ENCODE assay signal across 11 mouse cellular contexts in genomic region chr1:180889172-180889571, GRCm38 (mm10). TPM values are rescaled to one million over a fixed set of nuclear protein-coding genes. Genes with fewer than 3 reads are reported as not detected.
DNase-seq lines count a peak whose midpoint lies in the region; ATAC-seq and TF ChIP-seq lines count a peak whose summit lies in the region.
"Had no signal": no experiment of that assay in that cellular context is flagged by ENCODE, and none has a peak within 500 bp of the region (broad histone marks: within the 10 kb centered on the region; RNA-seq: fewer than 3 reads in every experiment).

No protein-coding gene starts in this region.

- 55% methylated on average over 7 of the region's 7 CpGs for WGBS in heart, embryonic 16.5 days
- 31% methylated on average over 7 of the region's 7 CpGs for WGBS in neural tube, embryonic 12.5 days
- WGBS in neural tube, embryonic 15.5 days, result 42% methylated on average over 7 of the region's 7 CpGs
- WGBS in intestine, embryonic 16.5 days, result 55% methylated on average over 7 of the region's 7 CpGs

- peak overlapping the region; percentile 52 for H3K4me2 ChIP-seq in heart, embryonic 16.5 days (ENCODE audit: low read depth, low read length)
- peak overlapping the region; percentile 45 for H3K4me2 ChIP-seq in neural tube, embryonic 12.5 days (replicated peaks)
- H3K4me2 ChIP-seq in neural tube, embryonic 15.5 days, result no peak overlapping the region
- H3K4me2 ChIP-seq in intestine, embryonic 16.5 days (ENCODE audit: low read depth, low read length), result peak overlapping the region; percentile 41

- intact Hi-C loops in heart, postnatal 14 days (cut with DNase I), result no loop called here

- H3K4me1 ChIP-seq in heart, embryonic 16.5 days (ENCODE audit: control insufficient read depth, insufficient read depth, low read length), result peaks cover 10% of the 10 kb centered on the region
- H3K4me1 ChIP-seq in neural tube, embryonic 12.5 days, result peaks cover 11% of the 10 kb centered on the region
- H3K4me1 ChIP-seq in neural tube, embryonic 15.5 days, result peaks cover 8% of the 10 kb centered on the region
- H3K4me1 ChIP-seq in intestine, embryonic 16.5 days (ENCODE audit: control insufficient read depth, insufficient read depth, low read length), result peaks cover 10% of the 10 kb centered on the region

- no peak for ATAC-seq in heart, embryonic 16.5 days (replicated peaks; ENCODE audit: extremely low read depth, insufficient read depth, low FRiP score)
- ATAC-seq in neural tube, embryonic 12.5 days (ENCODE audit: low FRiP score, low read depth), result 0 out of 2 replicates have a peak, but pooled peaks have one; percentile 15
- ATAC-seq in neural tube, embryonic 15.5 days (ENCODE audit: low FRiP score), result no peak
- ATAC-seq in intestine, embryonic 16.5 days, result peak; percentile 20; the same call in 1 of the 2 replicates
- no peak for ATAC-seq in CD4-positive, CD25-positive, alpha-beta regulatory T cell, adult 4 months

- H3K9ac ChIP-seq in heart, embryonic 16.5 days (ENCODE audit: low read length), result no peak overlapping the region; the same call in 1 of the 2 replicates
- H3K9ac ChIP-seq in neural tube, embryonic 12.5 days, result no peak overlapping the region
- H3K9ac ChIP-seq in neural tube, embryonic 15.5 days (replicated peaks), result no peak overlapping the region
- peak overlapping the region; percentile 55; the same call in 1 of the 2 replicates for H3K9ac ChIP-seq in intestine, embryonic 16.5 days (ENCODE audit: low read depth, low read length)
- H3K9ac ChIP-seq: liver, embryonic 13.5 days had no signal

- H3K4me3 ChIP-seq in heart, embryonic 16.5 days (ENCODE audit: low read length), result no peak overlapping the region
- H3K4me3 ChIP-seq in neural tube, embryonic 12.5 days, result no peak overlapping the region
- no peak overlapping the region for H3K4me3 ChIP-seq in neural tube, embryonic 15.5 days (replicated peaks)
- H3K4me3 ChIP-seq in intestine, embryonic 16.5 days (ENCODE audit: low read length), result 0 out of 2 replicates have a peak overlapping the region, but pooled peaks have one; percentile 18
- no peak overlapping the region for H3K4me3 ChIP-seq in layer of hippocampus, adult 2 months
- H3K4me3 ChIP-seq: liver, embryonic 13.5 days had no signal

- H3K9me3 ChIP-seq in heart, embryonic 16.5 days (replicated peaks; ENCODE audit: control insufficient read depth, low read length), result no peaks in the 10 kb centered on the region
- no peaks in the 10 kb centered on the region for H3K9me3 ChIP-seq in neural tube, embryonic 12.5 days
- no peaks in the 10 kb centered on the region for H3K9me3 ChIP-seq in neural tube, embryonic 15.5 days (replicated peaks)
- H3K9me3 ChIP-seq in intestine, embryonic 16.5 days (ENCODE audit: control insufficient read depth, low read length), result no peaks in the 10 kb centered on the region
- H3K9me3 ChIP-seq: liver, embryonic 13.5 days had no signal

- no peak for TF ChIP-seq CTCF in layer of hippocampus, adult 2 months (conservative IDR thresholded peaks at IDR 0.05)

- no peak overlapping the region; the same call in 1 of the 2 replicates for H3K27ac ChIP-seq in heart, embryonic 16.5 days (ENCODE audit: low read length)
- H3K27ac ChIP-seq in neural tube, embryonic 12.5 days, result no peak overlapping the region
- no peak overlapping the region for H3K27ac ChIP-seq in neural tube, embryonic 15.5 days (replicated peaks)
- H3K27ac ChIP-seq in intestine, embryonic 16.5 days (ENCODE audit: low read length), result peak overlapping the region; percentile 43
- H3K27ac ChIP-seq in layer of hippocampus, adult 2 months, result no peak overlapping the region
- H3K27ac ChIP-seq: liver, embryonic 13.5 days had no signal

- no peaks in the 10 kb centered on the region for H3K36me3 ChIP-seq in heart, embryonic 16.5 days (ENCODE audit: control insufficient read depth, insufficient read depth)
- no peaks in the 10 kb centered on the region for H3K36me3 ChIP-seq in neural tube, embryonic 12.5 days
- no peaks in the 10 kb centered on the region for H3K36me3 ChIP-seq in neural tube, embryonic 15.5 days
- H3K36me3 ChIP-seq in intestine, embryonic 16.5 days (ENCODE audit: control insufficient read depth, insufficient read depth, low read length), result no peaks in the 10 kb centered on the region
- H3K36me3 ChIP-seq: liver, embryonic 13.5 days had no signal

- no peak for DNase-seq in heart, postnatal 14 days
- no peak for DNase-seq in layer of hippocampus, adult 2 months (ENCODE audit: low spot score in 2 of 2)
- DNase-seq: liver, embryonic 13.5 days had no signal

- H3K27me3 ChIP-seq in heart, embryonic 16.5 days (ENCODE audit: control insufficient read depth, insufficient read depth, low read length), result peaks cover 17% of the 10 kb centered on the region
- peaks cover 15% of the 10 kb centered on the region for H3K27me3 ChIP-seq in neural tube, embryonic 12.5 days (replicated peaks)
- H3K27me3 ChIP-seq in neural tube, embryonic 15.5 days (replicated peaks), result peaks cover 15% of the 10 kb centered on the region
- H3K27me3 ChIP-seq in intestine, embryonic 16.5 days (replicated peaks; ENCODE audit: control insufficient read depth, insufficient read depth, low read length), result peaks cover 10% of the 10 kb centered on the region

RNA-seq across cellular contexts. Expression of gene Lefty2, which starts 3.7 kb away (rescaled TPM):
- 0.06 and 0.08 TPM in 2 replicates for polyA plus RNA-seq in heart, embryonic 16.5 days (2015; fragmentation: Nextera tagmentation; extraction: Ambion mirVana)
- total RNA-seq in heart, postnatal 14 days (2021), result under 1 TPM in 1 of 2 experiments, not detected in 1; 0.07 TPM
- not detected in 2 replicates for polyA plus RNA-seq in neural tube, embryonic 12.5 days (2016; fragmentation: Nextera tagmentation; extraction: Ambion mirVana)
- 1.9 and 3.0 TPM in 2 replicates for polyA plus RNA-seq in neural tube, embryonic 15.5 days (2015; fragmentation: Nextera tagmentation; extraction: Ambion mirVana)
- polyA plus RNA-seq in intestine, embryonic 16.5 days (2015; fragmentation: Nextera tagmentation; extraction: Ambion mirVana), result 0.05 TPM in 1 of 2 replicates, not detected in the other
- 1 to 10 TPM; 1.4 to 2.0 TPM for total RNA-seq in layer of hippocampus, adult 2 months (2021)
- not detected for polyA plus RNA-seq in CD4-positive, CD25-positive, alpha-beta regulatory T cell, adult 4 months (2017; shearing (Covaris generic))
- total RNA-seq: gastrocnemius, adult 8-10 months; monocyte, adult 5-6 weeks had no signal
- polyA plus RNA-seq: large intestine, adult 2 months; liver, embryonic 13.5 days had no signal

RNA-seq across cellular contexts. Expression of gene Pycr2, which starts 14.9 kb away (rescaled TPM):
- 55.1 and 60.6 TPM in 2 replicates for polyA plus RNA-seq in heart, embryonic 16.5 days (2015; fragmentation: Nextera tagmentation; extraction: Ambion mirVana)
- total RNA-seq in heart, postnatal 14 days (2021), result 10 to 100 TPM; 14.8 to 15.1 TPM
- 93.9 and 94.6 TPM in 2 replicates for polyA plus RNA-seq in neural tube, embryonic 12.5 days (2016; fragmentation: Nextera tagmentation; extraction: Ambion mirVana)
- 73.7 and 80.6 TPM in 2 replicates for polyA plus RNA-seq in neural tube, embryonic 15.5 days (2015; fragmentation: Nextera tagmentation; extraction: Ambion mirVana)
- 63.8 and 73.2 TPM in 2 replicates for polyA plus RNA-seq in intestine, embryonic 16.5 days (2015; fragmentation: Nextera tagmentation; extraction: Ambion mirVana)
- total RNA-seq in layer of hippocampus, adult 2 months (2021), result 10 to 100 TPM; 42.9 to 44.9 TPM
- 10 to 100 TPM; 40.9 to 59.2 TPM for polyA plus RNA-seq in CD4-positive, CD25-positive, alpha-beta regulatory T cell, adult 4 months (2017; shearing (Covaris generic))

RNA-seq across cellular contexts. Expression of gene Sde2, which starts 38.2 kb away (rescaled TPM):
- polyA plus RNA-seq in heart, embryonic 16.5 days (2015; fragmentation: Nextera tagmentation; extraction: Ambion mirVana), result 22.2 and 28.6 TPM in 2 replicates
- 10 to 100 TPM; 12.4 to 14.9 TPM for total RNA-seq in heart, postnatal 14 days (2021)
- polyA plus RNA-seq in neural tube, embryonic 12.5 days (2016; fragmentation: Nextera tagmentation; extraction: Ambion mirVana), result 37.6 and 40.5 TPM in 2 replicates
- 28.0 and 30.8 TPM in 2 replicates for polyA plus RNA-seq in neural tube, embryonic 15.5 days (2015; fragmentation: Nextera tagmentation; extraction: Ambion mirVana)
- polyA plus RNA-seq in intestine, embryonic 16.5 days (2015; fragmentation: Nextera tagmentation; extraction: Ambion mirVana), result 28.3 and 30.8 TPM in 2 replicates
- total RNA-seq in layer of hippocampus, adult 2 months (2021), result 10 to 100 TPM; 22.9 TPM
- 10 to 100 TPM; 44.4 to 50.2 TPM for polyA plus RNA-seq in CD4-positive, CD25-positive, alpha-beta regulatory T cell, adult 4 months (2017; shearing (Covaris generic))

RNA-seq across cellular contexts. Expression of gene Lefty1, which starts 45.6 kb away (rescaled TPM):
- polyA plus RNA-seq in heart, embryonic 16.5 days (2015; fragmentation: Nextera tagmentation; extraction: Ambion mirVana), result 1.1 and 1.5 TPM in 2 replicates
- under 1 TPM; 0.66 to 0.81 TPM for total RNA-seq in heart, postnatal 14 days (2021)
- polyA plus RNA-seq in neural tube, embryonic 12.5 days (2016; fragmentation: Nextera tagmentation; extraction: Ambion mirVana), result 0.28 and 0.46 TPM in 2 replicates
- 0.22 and 0.23 TPM in 2 replicates for polyA plus RNA-seq in neural tube, embryonic 15.5 days (2015; fragmentation: Nextera tagmentation; extraction: Ambion mirVana)
- 1.8 and 2.0 TPM in 2 replicates for polyA plus RNA-seq in intestine, embryonic 16.5 days (2015; fragmentation: Nextera tagmentation; extraction: Ambion mirVana)
- 10 to 100 TPM; 11.4 to 12.9 TPM for total RNA-seq in layer of hippocampus, adult 2 months (2021)
- not detected for polyA plus RNA-seq in CD4-positive, CD25-positive, alpha-beta regulatory T cell, adult 4 months (2017; shearing (Covaris generic))
- total RNA-seq: monocyte, adult 5-6 weeks had no signal

RNA-seq across cellular contexts. Expression of gene Tmem63a, which starts 53.0 kb away (rescaled TPM):
- 11.2 and 14.8 TPM in 2 replicates for polyA plus RNA-seq in heart, embryonic 16.5 days (2015; fragmentation: Nextera tagmentation; extraction: Ambion mirVana)
- 10 to 100 TPM; 14.9 to 15.3 TPM for total RNA-seq in heart, postnatal 14 days (2021)
- 3.2 and 3.9 TPM in 2 replicates for polyA plus RNA-seq in neural tube, embryonic 12.5 days (2016; fragmentation: Nextera tagmentation; extraction: Ambion mirVana)
- 2.5 and 5.4 TPM in 2 replicates for polyA plus RNA-seq in neural tube, embryonic 15.5 days (2015; fragmentation: Nextera tagmentation; extraction: Ambion mirVana)
- 14.9 and 16.2 TPM in 2 replicates for polyA plus RNA-seq in intestine, embryonic 16.5 days (2015; fragmentation: Nextera tagmentation; extraction: Ambion mirVana)
- total RNA-seq in layer of hippocampus, adult 2 months (2021), result 10 to 100 TPM; 20.4 to 23.8 TPM
- 10 to 100 TPM; 17.2 to 34.7 TPM for polyA plus RNA-seq in CD4-positive, CD25-positive, alpha-beta regulatory T cell, adult 4 months (2017; shearing (Covaris generic))

Comparison
In these comparisons a context has a peak if more than half of its experiments do, and no peak if none do; other contexts are left out.
1. ATAC-seq: peak in neural tube, embryonic 12.5 days (single experiment) and intestine, embryonic 16.5 days (single experiment); none in heart, embryonic 16.5 days (single experiment), neural tube, embryonic 15.5 days (single experiment) and CD4-positive, CD25-positive, alpha-beta regulatory T cell, adult 4 months (single experiment).